Mouse (Mus musculus) E14TG2a.4 (cell line): ENCODE results near the gene Ppp1r14d.

Experiments used
- H3K27me3 ChIP-seq: 2 replicates; pipeline ENCODE4 v1.6.1; 2014; ENCODE audit warnings: low read length, control low read depth; ENCODE audit not compliant: insufficient read depth
- H3K36me3 ChIP-seq: 2 replicates; pipeline ENCODE4 v1.6.1; 2014; ENCODE audit warnings: low read length, control low read depth; ENCODE audit not compliant: insufficient read depth
- H3K4me1 ChIP-seq: replicated peaks from 2 replicates; pipeline ENCODE4 v1.6.1; 2014; ENCODE audit warnings: low read depth, low read length, control low read depth
- H3K4me3 ChIP-seq: replicated peaks from 2 replicates; pipeline ENCODE4 v1.5.1; 2014; ENCODE audit warnings: mild to moderate bottlenecking, low read length
- H3K9me3 ChIP-seq: 2 replicates; pipeline ENCODE4 v1.6.1; 2014; ENCODE audit warnings: low read length, control low read depth
- CTCF ChIP-seq: conservative IDR thresholded peaks from 2 replicates; pipeline ENCODE4 v1.5.1; 2014; ENCODE audit warnings: low read length
- NANOG ChIP-seq: IDR thresholded peaks from 2 replicates; pipeline ENCODE4 v1.6.1; 2014; ENCODE audit warnings: borderline replicate concordance, low read length, mixed read lengths
- POU5F1 ChIP-seq: IDR thresholded peaks from 2 replicates; pipeline ENCODE4 v1.6.1; 2014; ENCODE audit warnings: low read length, borderline replicate concordance

The Ppp1r14d gene

DNA sequence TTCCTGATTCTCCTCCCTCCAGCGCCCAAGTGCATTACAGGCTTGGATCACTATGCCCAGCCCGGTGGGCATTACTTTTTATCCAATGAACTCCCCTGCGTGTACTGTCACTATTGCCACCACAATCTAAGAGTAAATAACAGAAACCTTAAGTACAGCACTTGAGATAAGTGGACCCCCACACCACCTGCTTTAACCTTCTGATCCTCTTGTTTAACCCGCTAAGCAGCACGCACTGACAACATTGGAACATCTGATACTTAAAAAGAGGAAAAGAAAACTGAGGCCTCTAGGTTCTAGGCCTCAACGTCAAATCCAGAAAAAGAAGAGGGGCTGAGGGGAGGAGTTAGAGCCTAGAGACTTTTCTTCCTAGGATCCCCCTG lies 21.8 kb downstream of the Ppp1r14d start:
- Histone ChIP-seq H3K4me3 (peak overlapping the region; percentile 89), H3K9me3 (no peaks in the 10 kb centered on the region), H3K27me3 (no peaks in the 10 kb centered on the region), H3K4me1 (peaks cover 52% of the 10 kb centered on the region), H3K36me3 (peaks cover 28% of the 10 kb centered on the region)
- TF ChIP-seq NANOG = no peak
- TF ChIP-seq CTCF = no peak
- TF ChIP-seq POU5F1 = no peak

DNA sequence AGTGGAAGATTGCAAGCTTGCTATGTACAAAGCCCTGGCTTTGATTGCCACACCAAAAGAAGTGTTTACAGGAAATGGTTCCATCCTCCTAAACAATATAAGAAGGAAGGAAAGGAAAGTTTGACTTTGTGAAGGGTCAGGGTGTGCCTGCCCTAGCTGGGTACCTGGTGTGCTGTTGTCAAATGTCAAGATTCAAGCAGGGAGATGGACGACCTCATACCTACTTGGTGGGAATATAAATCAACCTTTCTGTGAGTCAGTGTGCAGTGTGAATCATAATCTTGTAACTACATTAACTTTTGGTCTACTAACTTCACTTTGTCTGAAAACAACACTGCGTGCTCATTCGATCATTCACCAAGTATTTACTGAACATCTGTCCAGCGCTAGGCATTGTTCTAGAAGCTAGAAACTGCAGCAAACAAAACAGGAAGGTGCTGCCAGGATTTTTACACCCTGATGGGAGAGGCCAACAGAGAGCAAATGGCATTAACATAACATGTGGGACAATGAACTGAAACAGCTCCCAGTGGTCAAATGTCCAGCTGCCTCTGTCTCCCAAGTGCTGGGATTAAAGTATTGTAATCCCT lies 25.7 kb downstream of the Ppp1r14d start:
- H3K27me3 ChIP-seq = no peaks in the 10 kb centered on the region
- H3K9me3 ChIP-seq = no peaks in the 10 kb centered on the region
- peak; percentile 55; the same call in 1 of the 2 replicates for TF ChIP-seq NANOG
- TF ChIP-seq CTCF = no peak
- TF ChIP-seq POU5F1 = no peak
- no peaks in the 10 kb centered on the region for H3K36me3 ChIP-seq
- no peak overlapping the region for H3K4me3 ChIP-seq
- H3K4me1 ChIP-seq = peaks cover 43% of the 10 kb centered on the region

- H3K9me3 ChIP-seq = no peaks in the 10 kb centered on the region
- no peak overlapping the region for H3K4me3 ChIP-seq
- H3K4me1 ChIP-seq = peaks cover 46% of the 10 kb centered on the region
- TF ChIP-seq CTCF (no peak), NANOG (no peak), POU5F1 (no peak)
- H3K36me3 ChIP-seq = no peaks in the 10 kb centered on the region
- H3K27me3 ChIP-seq = no peaks in the 10 kb centered on the region
Measured at GRCm38 (mm10) chr2:119202914-119203453, 26.7 kb downstream of the Ppp1r14d start.

DNA sequence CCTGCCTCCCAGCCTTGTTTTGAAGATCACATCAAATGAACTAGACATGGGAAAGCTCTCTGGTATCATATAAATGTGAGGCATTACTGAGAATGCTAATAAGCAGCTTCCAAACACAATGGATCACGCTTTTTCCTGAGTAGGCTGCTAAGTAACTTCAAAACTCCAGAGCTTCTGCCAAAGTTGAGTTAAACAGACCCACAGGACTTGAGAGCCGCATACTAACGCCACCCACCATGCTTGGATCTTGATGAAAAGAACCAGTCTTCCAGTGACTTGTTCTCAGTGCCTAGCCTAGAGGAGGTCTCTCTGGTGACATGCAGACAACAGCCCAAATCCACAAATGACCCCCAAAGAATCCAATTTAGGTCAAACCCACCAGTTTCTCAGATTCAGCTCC lies 30.8 kb downstream of the Ppp1r14d start:
- TF ChIP-seq CTCF (no peak), POU5F1 (no peak), NANOG (no peak)
- Histone ChIP-seq H3K27me3 (no peaks in the 10 kb centered on the region), H3K9me3 (no peaks in the 10 kb centered on the region), H3K4me3 (no peak overlapping the region), H3K36me3 (no peaks in the 10 kb centered on the region), H3K4me1 (peaks cover 32% of the 10 kb centered on the region)

DNA sequence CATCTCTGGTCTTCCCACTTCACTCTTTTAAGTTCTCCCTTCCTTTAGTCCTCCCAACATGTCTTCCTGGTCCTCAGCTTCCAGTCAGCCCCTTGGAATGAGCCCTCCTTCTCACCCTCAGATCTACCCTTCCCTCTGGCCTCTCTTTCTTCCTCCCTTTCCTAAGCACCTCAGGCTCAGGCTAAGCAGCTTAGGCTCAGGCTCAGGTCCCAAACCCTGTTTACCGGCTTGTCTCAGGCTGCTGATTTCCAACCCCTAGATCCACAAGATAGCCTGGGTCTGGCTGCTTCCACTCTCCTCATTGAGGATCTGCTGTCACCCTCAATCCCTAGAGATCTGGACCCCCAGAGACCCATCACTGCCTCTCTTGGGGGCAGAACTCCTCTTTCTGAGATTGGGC lies 31.7 kb downstream of the Ppp1r14d start:
- Histone ChIP-seq H3K9me3 (no peaks in the 10 kb centered on the region), H3K27me3 (no peaks in the 10 kb centered on the region), H3K4me3 (no peak overlapping the region), H3K4me1 (peaks cover 35% of the 10 kb centered on the region), H3K36me3 (no peaks in the 10 kb centered on the region)
- TF ChIP-seq CTCF (no peak), NANOG (no peak), POU5F1 (no peak)

GRCm38 (mm10) chr2:119197493-119197892 lies 32.2 kb downstream of the Ppp1r14d start:
- H3K4me1 ChIP-seq = peaks cover 29% of the 10 kb centered on the region

GRCm38 (mm10) chr2:119196316-119197108 lies 33.2 kb downstream of the Ppp1r14d start:
- H3K4me3 ChIP-seq = no peak overlapping the region
- TF ChIP-seq NANOG (no peak), CTCF (no peak), POU5F1 (no peak)

More at GRCm38 (mm10) chr2:119197493-119197892, 32.2 kb downstream of the Ppp1r14d start:
- H3K27me3 ChIP-seq = no peaks in the 10 kb centered on the region
- TF ChIP-seq POU5F1 (no peak), NANOG (no peak), CTCF (no peak)
- H3K36me3 ChIP-seq = no peaks in the 10 kb centered on the region
- H3K9me3 ChIP-seq = no peaks in the 10 kb centered on the region
- H3K4me3 ChIP-seq = no peak overlapping the region

GRCm38 (mm10) chr2:119194140-119194539 lies 35.6 kb downstream of the Ppp1r14d start:
- Histone ChIP-seq H3K4me3 (peak overlapping the region; percentile 29; the same call in 1 of the 2 replicates), H3K9me3 (no peaks in the 10 kb centered on the region), H3K36me3 (no peaks in the 10 kb centered on the region), H3K4me1 (peaks cover 38% of the 10 kb centered on the region), H3K27me3 (no peaks in the 10 kb centered on the region)
- TF ChIP-seq CTCF (no peak), POU5F1 (no peak), NANOG (no peak)

More at GRCm38 (mm10) chr2:119196316-119197108, 33.2 kb downstream of the Ppp1r14d start:
- H3K4me1 ChIP-seq = peaks cover 29% of the 10 kb centered on the region
- H3K27me3 ChIP-seq = no peaks in the 10 kb centered on the region
- H3K9me3 ChIP-seq = no peaks in the 10 kb centered on the region
- no peaks in the 10 kb centered on the region for H3K36me3 ChIP-seq
